Mouse (Mus musculus): ENCODE measurements around the gene Ceacam16. TPM values are rescaled to one million over a fixed set of nuclear protein-coding genes. Genes with fewer than 3 reads are reported as not detected.

Ceacam16 gene
- total RNA-seq, 1 experiment = 0.71 TPM

- peak; percentile 56 for DNase-seq (ENCODE audit: low read depth, low spot score)
- Histone ChIP-seq H3K27ac (ENCODE audit: insufficient read depth, low read depth, low read length, poor library complexity, severe bottlenecking) (peak overlapping the region; percentile 93), H3K9me3 (ENCODE audit: control insufficient read depth, insufficient read depth, low read depth, low read length) (no peaks in the 10 kb centered on the region), H3K36me3 (ENCODE audit: control insufficient read depth, insufficient read depth, low read length, poor library complexity, severe bottlenecking) (no peaks in the 10 kb centered on the region), H3K9ac (ENCODE audit: insufficient read depth, low read depth, low read length, poor library complexity, severe bottlenecking) (peak overlapping the region; percentile 67), H3K4me1 (ENCODE audit: control insufficient read depth in 2 of 2, insufficient read depth in 2 of 2, low read length in 2 of 2, poor library complexity in 1 of 2) (peaks cover 5 to 21% of the 10 kb centered on the region in 2 experiments; a peak in 3 of 4 replicates), H3K4me3 (ENCODE audit: insufficient read depth in 1 of 2, low read depth in 1 of 2, low read length in 2 of 2, poor library complexity in 1 of 2, severe bottlenecking in 1 of 2) (peak overlapping the region in 1 of 2 experiments; percentile 23; a peak in 1 of 4 replicates)
- TF ChIP-seq ZNF384 (IDR thresholded peaks at IDR 0.05; ENCODE audit: low read depth, low read length) (no peak), ZC3H11A (IDR thresholded peaks at IDR 0.05; ENCODE audit: borderline replicate concordance, low read depth, low read length) (no peak), MAFK (IDR thresholded peaks at IDR 0.05; ENCODE audit: insufficient read depth, low read depth, low read length) (no peak), HCFC1 (IDR thresholded peaks at IDR 0.05; ENCODE audit: borderline replicate concordance, insufficient read depth, low read length) (no peak), CHD2 (IDR thresholded peaks at IDR 0.05; ENCODE audit: low read depth, low read length) (no peak)
- in situ Hi-C loops (cut with MboI; ENCODE audit: low sequenced_read_pairs in 2 of 2, unreplicated experiment in 2 of 2) = no loop called here
Observed at GRCm38 (mm10) chr7:19826756-19827155, 34.3 kb downstream of the Ceacam16 start.

- peak overlapping the region; percentile 44 to 63 for H3K4me3 ChIP-seq (ENCODE audit: insufficient read depth in 1 of 2, low read depth in 1 of 2, low read length in 2 of 2, poor library complexity in 1 of 2, severe bottlenecking in 1 of 2)
- H3K9ac ChIP-seq (ENCODE audit: insufficient read depth, low read depth, low read length, poor library complexity, severe bottlenecking) = peak overlapping the region; percentile 72; the same call in 1 of the 2 replicates
- in situ Hi-C loops (cut with MboI; ENCODE audit: low sequenced_read_pairs in 2 of 2, unreplicated experiment in 2 of 2) = no loop called here
- peak overlapping the region; percentile 91 for H3K27ac ChIP-seq (ENCODE audit: insufficient read depth, low read depth, low read length, poor library complexity, severe bottlenecking)
- H3K9me3 ChIP-seq (ENCODE audit: control insufficient read depth, insufficient read depth, low read depth, low read length) = no peaks in the 10 kb centered on the region
- peak; percentile 96 for DNase-seq (ENCODE audit: low read depth, low spot score)
- peaks cover 2 to 19% of the 10 kb centered on the region in 2 experiments; a peak in 3 of 4 replicates for H3K4me1 ChIP-seq (ENCODE audit: control insufficient read depth in 2 of 2, insufficient read depth in 2 of 2, low read length in 2 of 2, poor library complexity in 1 of 2)
- TF ChIP-seq MAFK (IDR thresholded peaks at IDR 0.05; ENCODE audit: insufficient read depth, low read depth, low read length) (no peak), ZNF384 (IDR thresholded peaks at IDR 0.05; ENCODE audit: low read depth, low read length) (0 out of 2 replicates have a peak, but pooled peaks have one; percentile 54)
- H3K36me3 ChIP-seq (ENCODE audit: control insufficient read depth, insufficient read depth, low read length, poor library complexity, severe bottlenecking) = no peaks in the 10 kb centered on the region
Observed at GRCm38 (mm10) chr7:19824182-19824973, 36.7 kb downstream of the Ceacam16 start.

GRCm38 (mm10) chr7:19823256-19824181 lies 37.6 kb downstream of the Ceacam16 start:
- TF ChIP-seq CHD2 (IDR thresholded peaks at IDR 0.05; ENCODE audit: low read depth, low read length) (no peak), MAFK (IDR thresholded peaks at IDR 0.05; ENCODE audit: insufficient read depth, low read depth, low read length) (no peak), ZNF384 (IDR thresholded peaks at IDR 0.05; ENCODE audit: low read depth, low read length) (no peak), ZC3H11A (IDR thresholded peaks at IDR 0.05; ENCODE audit: borderline replicate concordance, low read depth, low read length) (no peak), HCFC1 (IDR thresholded peaks at IDR 0.05; ENCODE audit: borderline replicate concordance, insufficient read depth, low read length) (no peak)
- Histone ChIP-seq H3K9me3 (ENCODE audit: control insufficient read depth, insufficient read depth, low read depth, low read length) (no peaks in the 10 kb centered on the region), H3K4me3 (ENCODE audit: insufficient read depth in 1 of 2, low read depth in 1 of 2, low read length in 2 of 2, poor library complexity in 1 of 2, severe bottlenecking in 1 of 2) (peak overlapping the region; percentile 21 to 43), H3K36me3 (ENCODE audit: control insufficient read depth, insufficient read depth, low read length, poor library complexity, severe bottlenecking) (peaks cover 5% of the 10 kb centered on the region; the same call in 1 of the 2 replicates), H3K27ac (ENCODE audit: insufficient read depth, low read depth, low read length, poor library complexity, severe bottlenecking) (peak overlapping the region; percentile 91), H3K9ac (ENCODE audit: insufficient read depth, low read depth, low read length, poor library complexity, severe bottlenecking) (peak overlapping the region; percentile 46; the same call in 1 of the 2 replicates), H3K4me1 (ENCODE audit: control insufficient read depth in 2 of 2, insufficient read depth in 2 of 2, low read length in 2 of 2, poor library complexity in 1 of 2) (peaks cover 2 to 25% of the 10 kb centered on the region in 2 experiments; a peak in 3 of 4 replicates)
- no peak for DNase-seq (ENCODE audit: low read depth, low spot score)
- in situ Hi-C loops (cut with MboI; ENCODE audit: low sequenced_read_pairs in 2 of 2, unreplicated experiment in 2 of 2) = no loop called here

- Histone ChIP-seq H3K4me1 (ENCODE audit: control insufficient read depth in 2 of 2, insufficient read depth in 2 of 2, low read length in 2 of 2, poor library complexity in 1 of 2) (peaks cover 9 to 30% of the 10 kb centered on the region in 2 experiments; a peak in 3 of 4 replicates), H3K9me3 (ENCODE audit: control insufficient read depth, insufficient read depth, low read depth, low read length) (no peaks in the 10 kb centered on the region), H3K36me3 (ENCODE audit: control insufficient read depth, insufficient read depth, low read length, poor library complexity, severe bottlenecking) (peaks cover 6% of the 10 kb centered on the region; the same call in 1 of the 2 replicates), H3K27ac (ENCODE audit: insufficient read depth, low read depth, low read length, poor library complexity, severe bottlenecking) (peak within 1 kb of the TSS; percentile 91), H3K9ac (ENCODE audit: insufficient read depth, low read depth, low read length, poor library complexity, severe bottlenecking) (peak within 1 kb of the TSS; percentile 75), H3K4me3 (ENCODE audit: insufficient read depth in 1 of 2, low read depth in 1 of 2, low read length in 2 of 2, poor library complexity in 1 of 2, severe bottlenecking in 1 of 2) (peak within 1 kb of the TSS; percentile 70 to 77)
- in situ Hi-C loops (cut with MboI; ENCODE audit: low sequenced_read_pairs in 2 of 2, unreplicated experiment in 2 of 2) = no loop called here
- DNase-seq (ENCODE audit: low read depth, low spot score) = no peak
- no peak for TF ChIP-seq ZC3H11A (IDR thresholded peaks at IDR 0.05; ENCODE audit: borderline replicate concordance, low read depth, low read length)
- TF ChIP-seq HCFC1 (IDR thresholded peaks at IDR 0.05; ENCODE audit: borderline replicate concordance, insufficient read depth, low read length) = no peak
- TF ChIP-seq MAFK (IDR thresholded peaks at IDR 0.05; ENCODE audit: insufficient read depth, low read depth, low read length) = no peak
Observed at GRCm38 (mm10) chr7:19822604-19823058, 38.5 kb downstream of the Ceacam16 start, which contains the start of gene Bcl3. Gene Bcl3 (minus strand): TSS chr7:19822770.

Data from ES-E14 (cell line).